Mouse (Mus musculus) hindlimb bud, embryonic 11.5 days (tissue): Measurements from ENCODE around the gene Msantd3.

Experiments
- DNase-seq: peaks from one replicate; pipeline ENCODE4 v3.0.0-alpha.2; 2012; ENCODE audit warnings: low read depth, low spot score; ENCODE audit errors: extremely low spot score

Gene Msantd3

GRCm38 (mm10) chr4:48596111-48596510, 56.4 kb downstream of the Msantd3 start:
- DNase-seq = no peak

- DNase-seq = no peak
Observed at GRCm38 (mm10) chr4:48605650-48606049, 65.9 kb downstream of the Msantd3 start.

GRCm38 (mm10) chr4:48609485-48609884, 69.8 kb downstream of the Msantd3 start:
- DNase-seq = no peak

- DNase-seq = no peak
Observed at GRCm38 (mm10) chr4:48610251-48610650, 70.5 kb downstream of the Msantd3 start.
